Comparison of ENCODE assay signal across 26 mouse cellular contexts in the genomic region with DNA sequence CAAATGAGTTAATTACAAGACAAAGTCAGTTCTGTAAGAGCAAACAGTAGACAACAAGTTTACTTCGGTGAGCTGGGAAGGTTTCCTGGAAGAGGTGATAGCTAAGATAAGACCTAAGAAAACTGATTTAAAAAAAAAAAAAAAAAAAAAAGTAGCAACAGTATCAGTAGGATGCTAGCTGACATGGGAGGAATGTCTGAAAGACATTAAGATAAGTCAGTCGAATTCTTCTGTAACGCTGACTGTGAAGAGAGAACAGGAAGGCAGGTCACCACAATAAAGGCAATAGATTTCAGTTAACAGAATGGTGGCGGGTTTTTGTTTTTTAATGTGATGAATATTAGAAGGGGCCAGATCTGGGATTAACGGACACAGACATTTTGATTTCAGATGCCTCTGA.
DNase-seq lines count a peak whose midpoint lies in the region; ATAC-seq lines count a peak whose summit lies in the region.
"Had no signal": no experiment of that assay in that cellular context is flagged by ENCODE, and none has a peak within 500 bp of the region (broad histone marks: within the 10 kb centered on the region; RNA-seq: fewer than 3 reads in every experiment).

No protein-coding gene starts in this region.

- no peaks in the 10 kb centered on the region for H3K9me3 ChIP-seq in heart, embryonic 10.5 days
- H3K9me3 ChIP-seq: embryonic facial prominence, embryonic 10.5 days; embryonic facial prominence, embryonic 13.5 days; forebrain, embryonic 15.5 days; intestine, embryonic 15.5 days had no signal

- H3K4me3 ChIP-seq in heart, embryonic 10.5 days = no peak overlapping the region
- H3K4me3 ChIP-seq: embryonic facial prominence, embryonic 10.5 days; embryonic facial prominence, embryonic 13.5 days; erythroblast, embryonic 14.5 days; forebrain, embryonic 12.5 days; forebrain, embryonic 15.5 days; heart, adult 2 months; intestine, embryonic 15.5 days had no signal

- 22% methylated on average over 5 of the region's 5 CpGs for WGBS in heart, embryonic 10.5 days

- no peak overlapping the region for H3K27ac ChIP-seq in heart, embryonic 10.5 days
- H3K27ac ChIP-seq: embryonic facial prominence, embryonic 10.5 days; embryonic facial prominence, embryonic 13.5 days; forebrain, embryonic 12.5 days; forebrain, embryonic 15.5 days; heart, adult 2 months; hindbrain, embryonic 14.5 days; hindbrain, postnatal 0 days; intestine, embryonic 15.5 days had no signal

- H3K36me3 ChIP-seq in heart, embryonic 10.5 days = 0 out of 2 replicates have a peak, but pooled peaks cover 3% of the 10 kb centered on the region
- H3K36me3 ChIP-seq: embryonic facial prominence, embryonic 10.5 days; forebrain, embryonic 15.5 days; intestine, embryonic 15.5 days had no signal

- DNase-seq in thymus, postnatal 14 days = peak; percentile 6
- no peak for DNase-seq in thymus, postnatal 25 days
- peak; percentile 57 for DNase-seq in naive thymus-derived CD4-positive, alpha-beta T cell, adult 2 months (ENCODE audit: low read depth)
- DNase-seq in heart, embryonic 10.5 days (ENCODE audit: low spot score) = no peak
- DNase-seq in urinary bladder, adult 18-20 months (ENCODE audit: low spot score in 2 of 2) = no peak
- no peak for DNase-seq in left cerebral cortex, adult 18-20 months (ENCODE audit: low spot score in 2 of 2)
- DNase-seq: adrenal gland, adult 8-10 months; adrenal gland, postnatal 25 days; cerebellum, adult 11-12 months; cerebellum, adult 8-10 months; cerebellum, postnatal 10 days; cerebellum, postnatal 36 days; embryo, embryonic 11 days; gastrocnemius, postnatal 25 days; heart, adult 2 months; heart, postnatal 4 days had no signal

- H3K27me3 ChIP-seq in heart, embryonic 10.5 days (ENCODE audit: insufficient read depth, poor library complexity, severe bottlenecking) = no peaks in the 10 kb centered on the region
- H3K27me3 ChIP-seq: embryonic facial prominence, embryonic 13.5 days; forebrain, embryonic 12.5 days; forebrain, embryonic 15.5 days; intestine, embryonic 15.5 days had no signal

- peaks cover 12% of the 10 kb centered on the region for H3K4me1 ChIP-seq in heart, embryonic 10.5 days
- H3K4me1 ChIP-seq: embryonic facial prominence, embryonic 13.5 days; forebrain, embryonic 12.5 days; forebrain, embryonic 15.5 days; intestine, embryonic 15.5 days had no signal

- peak; percentile 89 for ATAC-seq in CD4-positive, CD25-positive, alpha-beta regulatory T cell, adult 4 months
- ATAC-seq in activated CD4-positive, CD25-positive, alpha-beta regulatory T cell, adult 4 months = peak; percentile 84
- ATAC-seq: forebrain, embryonic 15.5 days; hindbrain, postnatal 0 days; intestine, embryonic 15.5 days had no signal

Comparison
In these comparisons a context has a peak if more than half of its experiments do, and no peak if none do; other contexts are left out.
1. DNase-seq: peak in thymus, postnatal 14 days (single experiment) and naive thymus-derived CD4-positive, alpha-beta T cell, adult 2 months (single experiment); none in thymus, postnatal 25 days (single experiment), heart, embryonic 10.5 days (single experiment), urinary bladder, adult 18-20 months (0 of 2) and left cerebral cortex, adult 18-20 months (0 of 2).